Mouse (Mus musculus): ENCODE data around the gene Nup107. TPM values are rescaled to one million over a fixed set of nuclear protein-coding genes. Genes with fewer than 3 reads are reported as not detected.

The Nup107 gene
- 39.0 and 55.1 TPM in 2 replicates for polyA plus RNA-seq (2015; fragmentation: Nextera tagmentation; extraction: Ambion mirVana)

- H3K27me3 ChIP-seq (ENCODE audit: control insufficient read depth, insufficient read depth, low read length) = no peaks in the 10 kb centered on the region
- WGBS = under 1% methylated on average over 75 of the region's 75 CpGs
- peak within 1 kb of the TSS; percentile 90 for H3K9ac ChIP-seq (ENCODE audit: low read length)
- H3K4me3 ChIP-seq (ENCODE audit: low read length) = peak within 1 kb of the TSS; percentile 99
- peaks cover 11% of the 10 kb centered on the region for H3K4me1 ChIP-seq (ENCODE audit: control insufficient read depth, insufficient read depth, low read length)
- H3K36me3 ChIP-seq (ENCODE audit: control insufficient read depth, insufficient read depth) = peaks cover 6% of the 10 kb centered on the region; the same call in 1 of the 2 replicates
- peak within 1 kb of the TSS; percentile 87 for H3K27ac ChIP-seq (ENCODE audit: low read length)
- peaks cover 4% of the 10 kb centered on the region; the same call in 1 of the 2 replicates for H3K9me3 ChIP-seq (replicated peaks; ENCODE audit: control insufficient read depth, low read length)
- ATAC-seq (replicated peaks; ENCODE audit: extremely low read depth, insufficient read depth, low FRiP score) = peak; percentile 98
- peak within 1 kb of the TSS; percentile 95 for H3K4me2 ChIP-seq (ENCODE audit: low read depth, low read length)
These were observed at the start of gene Nup107 for GRCm38 (mm10) chr10:117792141-117793091. Gene Nup107 (minus strand): TSS chr10:117792705.

DNA sequence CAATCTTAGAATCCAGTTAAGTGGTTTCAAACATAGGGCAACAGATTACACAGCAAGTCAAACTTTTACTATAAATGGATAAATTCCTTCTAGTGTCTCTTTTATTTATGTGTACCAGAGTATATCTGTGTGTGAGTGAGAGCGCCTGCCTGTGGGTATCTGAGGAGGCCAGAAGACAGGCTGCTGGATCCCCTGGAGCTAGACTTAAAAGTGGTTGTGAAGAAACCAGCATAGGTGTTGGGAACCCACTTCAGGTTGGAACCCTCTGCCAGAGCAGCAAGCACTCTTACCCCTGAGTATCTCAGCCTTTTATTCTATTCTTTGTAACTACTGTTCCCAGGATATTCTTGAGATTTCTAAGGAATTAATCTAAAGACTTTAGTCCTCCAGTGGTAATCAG is 49.3 kb upstream of the Nup107 start:
- Histone ChIP-seq H3K4me2 (ENCODE audit: low read depth, low read length) (no peak overlapping the region), H3K27me3 (ENCODE audit: control insufficient read depth, insufficient read depth, low read length) (no peaks in the 10 kb centered on the region), H3K9ac (ENCODE audit: low read length) (no peak overlapping the region; the same call in 1 of the 2 replicates), H3K9me3 (replicated peaks; ENCODE audit: control insufficient read depth, low read length) (no peaks in the 10 kb centered on the region), H3K4me1 (ENCODE audit: control insufficient read depth, insufficient read depth, low read length) (peaks cover 32% of the 10 kb centered on the region), H3K4me3 (ENCODE audit: low read length) (no peak overlapping the region), H3K36me3 (ENCODE audit: control insufficient read depth, insufficient read depth) (no peaks in the 10 kb centered on the region), H3K27ac (ENCODE audit: low read length) (no peak overlapping the region)
- no peak for ATAC-seq (replicated peaks; ENCODE audit: extremely low read depth, insufficient read depth, low FRiP score)
- WGBS = 69% methylated on average over 1 of the region's 1 CpGs

DNA sequence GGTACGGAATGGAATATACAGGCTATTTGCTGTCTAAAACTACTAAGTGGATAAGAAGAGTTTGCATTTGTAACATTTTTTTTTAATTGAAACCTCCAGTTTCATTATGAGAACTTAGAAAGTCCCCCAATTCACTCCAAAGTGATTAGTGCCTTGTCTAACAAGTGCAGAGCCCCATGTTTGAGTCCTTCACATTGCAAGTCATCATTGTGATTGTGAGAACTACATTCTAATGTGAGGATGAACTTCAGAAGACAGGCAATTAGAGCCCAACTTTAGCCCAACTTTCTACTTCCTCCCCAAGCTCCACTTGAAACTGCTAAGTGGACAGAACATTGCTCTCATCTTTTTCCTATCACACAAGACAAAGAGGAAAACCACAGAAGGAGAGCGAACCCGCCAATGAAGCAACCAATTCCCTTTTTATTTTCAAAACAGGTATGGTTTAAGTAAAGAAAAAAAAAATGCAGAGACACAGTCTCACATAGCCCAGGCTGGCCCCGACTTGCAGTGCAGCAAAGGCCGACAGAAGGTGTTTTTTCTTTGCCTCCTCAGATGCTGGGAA is 48.0 kb upstream of the Nup107 start:
- Histone ChIP-seq H3K36me3 (ENCODE audit: control insufficient read depth, insufficient read depth) (no peaks in the 10 kb centered on the region), H3K4me2 (ENCODE audit: low read depth, low read length) (no peak overlapping the region), H3K4me3 (ENCODE audit: low read length) (no peak overlapping the region), H3K27ac (ENCODE audit: low read length) (no peak overlapping the region), H3K9ac (ENCODE audit: low read length) (no peak overlapping the region), H3K4me1 (ENCODE audit: control insufficient read depth, insufficient read depth, low read length) (peaks cover 30% of the 10 kb centered on the region), H3K9me3 (replicated peaks; ENCODE audit: control insufficient read depth, low read length) (no peaks in the 10 kb centered on the region), H3K27me3 (ENCODE audit: control insufficient read depth, insufficient read depth, low read length) (no peaks in the 10 kb centered on the region)
- 76% methylated on average over 5 of the region's 5 CpGs for WGBS
- ATAC-seq (replicated peaks; ENCODE audit: extremely low read depth, insufficient read depth, low FRiP score) = no peak

GRCm38 (mm10) chr10:117839737-117840136 is 47.2 kb upstream of the Nup107 start:
- WGBS = 82% methylated on average over 3 of the region's 3 CpGs
- H3K27ac ChIP-seq (ENCODE audit: low read length) = no peak overlapping the region
- no peaks in the 10 kb centered on the region for H3K27me3 ChIP-seq (ENCODE audit: control insufficient read depth, insufficient read depth, low read length)
- no peak for ATAC-seq (replicated peaks; ENCODE audit: extremely low read depth, insufficient read depth, low FRiP score)
- no peak overlapping the region for H3K9ac ChIP-seq (ENCODE audit: low read length)
- peaks cover 30% of the 10 kb centered on the region for H3K4me1 ChIP-seq (ENCODE audit: control insufficient read depth, insufficient read depth, low read length)
- H3K4me3 ChIP-seq (ENCODE audit: low read length) = no peak overlapping the region
- H3K9me3 ChIP-seq (replicated peaks; ENCODE audit: control insufficient read depth, low read length) = no peaks in the 10 kb centered on the region
- H3K36me3 ChIP-seq (ENCODE audit: control insufficient read depth, insufficient read depth) = no peaks in the 10 kb centered on the region
- no peak overlapping the region for H3K4me2 ChIP-seq (ENCODE audit: low read depth, low read length)

- Histone ChIP-seq H3K4me1 (ENCODE audit: control insufficient read depth, insufficient read depth, low read length) (peaks cover 26% of the 10 kb centered on the region), H3K36me3 (ENCODE audit: control insufficient read depth, insufficient read depth) (no peaks in the 10 kb centered on the region), H3K4me3 (ENCODE audit: low read length) (no peak overlapping the region), H3K9ac (ENCODE audit: low read length) (no peak overlapping the region), H3K4me2 (ENCODE audit: low read depth, low read length) (no peak overlapping the region), H3K9me3 (replicated peaks; ENCODE audit: control insufficient read depth, low read length) (no peaks in the 10 kb centered on the region), H3K27me3 (ENCODE audit: control insufficient read depth, insufficient read depth, low read length) (no peaks in the 10 kb centered on the region), H3K27ac (ENCODE audit: low read length) (no peak overlapping the region)
- ATAC-seq (replicated peaks; ENCODE audit: extremely low read depth, insufficient read depth, low FRiP score) = no peak
- WGBS = 93% methylated on average over 3 of the region's 3 CpGs
These were observed 46.4 kb upstream of the Nup107 start for GRCm38 (mm10) chr10:117838924-117839323.

- Histone ChIP-seq H3K9me3 (replicated peaks; ENCODE audit: control insufficient read depth, low read length) (no peaks in the 10 kb centered on the region), H3K27ac (ENCODE audit: low read length) (no peak overlapping the region), H3K4me2 (ENCODE audit: low read depth, low read length) (no peak overlapping the region), H3K4me1 (ENCODE audit: control insufficient read depth, insufficient read depth, low read length) (peaks cover 17% of the 10 kb centered on the region), H3K9ac (ENCODE audit: low read length) (no peak overlapping the region), H3K36me3 (ENCODE audit: control insufficient read depth, insufficient read depth) (no peaks in the 10 kb centered on the region), H3K27me3 (ENCODE audit: control insufficient read depth, insufficient read depth, low read length) (no peaks in the 10 kb centered on the region), H3K4me3 (ENCODE audit: low read length) (no peak overlapping the region)
- 65% methylated on average over 2 of the region's 2 CpGs for WGBS
- ATAC-seq (replicated peaks; ENCODE audit: extremely low read depth, insufficient read depth, low FRiP score) = no peak; the same call in 1 of the 2 replicates
These were observed 43.8 kb upstream of the Nup107 start for GRCm38 (mm10) chr10:117836354-117836753.

- H3K9me3 ChIP-seq (replicated peaks; ENCODE audit: control insufficient read depth, low read length) = no peaks in the 10 kb centered on the region
- no peak overlapping the region for H3K27ac ChIP-seq (ENCODE audit: low read length)
- no peak overlapping the region for H3K9ac ChIP-seq (ENCODE audit: low read length)
- no peak overlapping the region for H3K4me3 ChIP-seq (ENCODE audit: low read length)
- WGBS = 67% methylated on average over 5 of the region's 5 CpGs
- no peaks in the 10 kb centered on the region for H3K36me3 ChIP-seq (ENCODE audit: control insufficient read depth, insufficient read depth)
- peaks cover 18% of the 10 kb centered on the region for H3K4me1 ChIP-seq (ENCODE audit: control insufficient read depth, insufficient read depth, low read length)
- H3K4me2 ChIP-seq (ENCODE audit: low read depth, low read length) = no peak overlapping the region
- ATAC-seq (replicated peaks; ENCODE audit: extremely low read depth, insufficient read depth, low FRiP score) = no peak
- H3K27me3 ChIP-seq (ENCODE audit: control insufficient read depth, insufficient read depth, low read length) = no peaks in the 10 kb centered on the region
These were observed 42.9 kb upstream of the Nup107 start for GRCm38 (mm10) chr10:117835453-117835852.

- H3K4me3 ChIP-seq (ENCODE audit: low read length) = no peak overlapping the region
- WGBS = 81% methylated on average over 3 of the region's 3 CpGs
- no peak overlapping the region for H3K27ac ChIP-seq (ENCODE audit: low read length)
- no peak overlapping the region for H3K9ac ChIP-seq (ENCODE audit: low read length)
- peaks cover 25% of the 10 kb centered on the region for H3K4me1 ChIP-seq (ENCODE audit: control insufficient read depth, insufficient read depth, low read length)
- no peak overlapping the region for H3K4me2 ChIP-seq (ENCODE audit: low read depth, low read length)
- no peaks in the 10 kb centered on the region for H3K36me3 ChIP-seq (ENCODE audit: control insufficient read depth, insufficient read depth)
- no peaks in the 10 kb centered on the region for H3K9me3 ChIP-seq (replicated peaks; ENCODE audit: control insufficient read depth, low read length)
- H3K27me3 ChIP-seq (ENCODE audit: control insufficient read depth, insufficient read depth, low read length) = no peaks in the 10 kb centered on the region
- no peak for ATAC-seq (replicated peaks; ENCODE audit: extremely low read depth, insufficient read depth, low FRiP score)
These were observed 38.3 kb upstream of the Nup107 start for GRCm38 (mm10) chr10:117830797-117831196.

Data from heart, embryonic 16.5 days (tissue).